Mouse (Mus musculus) CH12.LX (cell line): Measurements from ENCODE around the gene Gm960.

ENCODE experiments used
- CTCF ChIP-seq, 2 experiments: IDR thresholded peaks in 1 of 2; conservative IDR thresholded peaks in 1 of 2; 2 replicates each; pipeline ENCODE4 v1.5.1; 2011 to 2012; ENCODE audit warnings: low read depth in 2 of 2, low read length in 2 of 2, improper control_type of control experiment in 1 of 2, inconsistent platforms in 1 of 2, mild to moderate bottlenecking in 1 of 2, moderate library complexity in 1 of 2
- E2F4 ChIP-seq: IDR thresholded peaks from 2 replicates; pipeline ENCODE4 v1.6.1; 2011; ENCODE audit warnings: low read depth, low read length, improper control_type of control experiment; ENCODE audit not compliant: insufficient replicate concordance
- GABPA ChIP-seq: IDR thresholded peaks from 2 replicates; pipeline ENCODE4 v1.6.1; 2012; ENCODE audit warnings: low read depth, low read length, improper control_type of control experiment, inconsistent platforms; ENCODE audit not compliant: insufficient replicate concordance
- JUN ChIP-seq: IDR thresholded peaks from 2 replicates; pipeline ENCODE4 v1.6.1; 2011; ENCODE audit warnings: low read depth, mild to moderate bottlenecking, low read length, improper control_type of control experiment, moderate library complexity; ENCODE audit not compliant: insufficient read depth
- MEF2A ChIP-seq: IDR thresholded peaks from 2 replicates; pipeline ENCODE4 v1.6.1; 2014; ENCODE audit warnings: low read depth, mild to moderate bottlenecking, inconsistent platforms, low read length, improper control_type of control experiment, borderline replicate concordance
- POLR2A ChIP-seq: IDR thresholded peaks from 2 replicates; pipeline ENCODE4 v1.6.1; 2011; ENCODE audit warnings: low read depth, mild to moderate bottlenecking, improper control_type of control experiment, low read length
- USF1 ChIP-seq: IDR thresholded peaks from 2 replicates; pipeline ENCODE4 v1.6.1; 2014; ENCODE audit warnings: low read depth, mild to moderate bottlenecking, inconsistent platforms, low read length, improper control_type of control experiment
- USF2 ChIP-seq: conservative IDR thresholded peaks from 2 replicates; pipeline ENCODE4 v1.6.1; 2011; ENCODE audit warnings: low read depth, low read length, improper control_type of control experiment
- ZMIZ1 ChIP-seq: IDR thresholded peaks from 2 replicates; pipeline ENCODE4 v1.6.1; 2012; ENCODE audit warnings: low read depth, mild to moderate bottlenecking, inconsistent platforms, low read length, improper control_type of control experiment

DNA sequence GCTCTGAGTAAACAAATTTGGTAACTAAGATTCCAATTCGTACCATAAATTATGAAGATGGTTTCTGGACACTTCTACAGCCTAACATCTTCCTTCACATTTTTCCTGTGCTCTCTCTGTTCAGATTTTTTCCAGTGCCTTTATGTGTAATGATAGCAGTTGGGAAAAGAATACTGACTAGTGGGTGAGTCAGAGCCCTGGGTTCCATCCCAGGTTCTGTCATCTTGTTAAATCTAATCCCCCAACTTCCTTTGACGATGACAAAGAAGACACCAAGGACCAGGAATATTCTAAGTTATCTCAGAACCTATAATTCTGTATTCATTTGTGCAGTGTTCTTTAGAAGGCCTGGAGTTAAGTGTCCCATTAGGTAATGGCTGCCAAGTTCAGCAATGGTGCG lies 1.3 kb downstream of the Gm960 start:
- TF ChIP-seq CTCF (conservative IDR thresholded peaks at IDR 0.05 in 1 of 2, IDR thresholded peaks at IDR 0.05 in 1 of 2; ENCODE audit: low read depth in 2 of 2, low read length in 2 of 2) (no peak), POLR2A (no peak), MEF2A (no peak), E2F4 (no peak), USF1 (no peak), GABPA (no peak), ZMIZ1 (no peak), USF2 (no peak), JUN (no peak)
